Mouse (Mus musculus): ENCODE data around the gene Lipf.

Gene Lipf

GRCm38 (mm10) chr19:33960887-33961286, at the start of gene Lipf:
Lipf (plus strand) TSS chr19:33961187.
- no peak for DNase-seq (ENCODE audit: inconsistent ontology term)

- DNase-seq (ENCODE audit: inconsistent ontology term) = no peak
Observed at GRCm38 (mm10) chr19:33924099-33924498, 36.9 kb upstream of the Lipf start.

- DNase-seq (ENCODE audit: inconsistent ontology term) = peak; percentile 4
Observed at GRCm38 (mm10) chr19:33979007-33979406, 18.0 kb downstream of the Lipf start.

DNA sequence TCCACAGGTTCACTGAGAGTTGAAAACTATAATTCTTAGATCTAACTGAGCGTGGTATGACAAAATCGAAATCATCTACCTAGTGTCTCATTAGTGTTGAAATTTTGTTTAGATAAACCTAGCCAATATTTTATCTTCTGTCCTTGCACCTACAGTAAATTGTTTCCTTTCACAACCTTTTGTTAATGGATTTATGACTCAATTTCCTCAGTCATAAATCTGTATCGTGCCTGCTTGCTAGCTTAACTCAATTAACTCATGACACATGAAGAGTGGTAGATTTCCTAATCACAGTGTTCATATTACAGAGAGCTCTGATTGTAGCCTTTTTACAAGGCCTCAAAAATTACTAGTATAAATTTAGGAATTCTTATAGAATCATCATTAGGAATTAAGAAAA, 22.1 kb downstream of the Lipf start:
- DNase-seq (ENCODE audit: inconsistent ontology term) = no peak

DNA sequence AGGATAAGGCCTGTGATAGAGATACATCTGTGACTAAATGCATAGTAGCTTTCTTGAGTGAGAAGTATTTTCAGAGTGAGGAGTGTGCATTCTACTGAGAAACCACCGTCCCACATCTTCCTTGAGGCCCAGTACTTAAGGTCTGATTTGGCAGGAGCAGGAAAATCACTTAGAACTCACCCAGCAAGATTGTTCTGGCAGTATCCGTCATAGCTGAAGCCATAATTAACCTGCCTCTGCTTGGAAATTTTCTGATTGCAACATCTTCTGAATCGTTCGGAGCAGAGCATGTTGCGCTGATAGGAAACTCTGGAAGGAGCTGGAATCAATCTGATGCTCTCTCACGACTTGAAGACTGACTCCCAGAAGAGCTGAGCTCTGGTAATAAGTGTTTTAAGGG, 47.0 kb downstream of the Lipf start, which contains the start of gene Lipk:
Gene Lipk (plus strand): TSS at position 289 of the 400 bp plus-strand sequence.
- no peak for DNase-seq (ENCODE audit: inconsistent ontology term)

DNA sequence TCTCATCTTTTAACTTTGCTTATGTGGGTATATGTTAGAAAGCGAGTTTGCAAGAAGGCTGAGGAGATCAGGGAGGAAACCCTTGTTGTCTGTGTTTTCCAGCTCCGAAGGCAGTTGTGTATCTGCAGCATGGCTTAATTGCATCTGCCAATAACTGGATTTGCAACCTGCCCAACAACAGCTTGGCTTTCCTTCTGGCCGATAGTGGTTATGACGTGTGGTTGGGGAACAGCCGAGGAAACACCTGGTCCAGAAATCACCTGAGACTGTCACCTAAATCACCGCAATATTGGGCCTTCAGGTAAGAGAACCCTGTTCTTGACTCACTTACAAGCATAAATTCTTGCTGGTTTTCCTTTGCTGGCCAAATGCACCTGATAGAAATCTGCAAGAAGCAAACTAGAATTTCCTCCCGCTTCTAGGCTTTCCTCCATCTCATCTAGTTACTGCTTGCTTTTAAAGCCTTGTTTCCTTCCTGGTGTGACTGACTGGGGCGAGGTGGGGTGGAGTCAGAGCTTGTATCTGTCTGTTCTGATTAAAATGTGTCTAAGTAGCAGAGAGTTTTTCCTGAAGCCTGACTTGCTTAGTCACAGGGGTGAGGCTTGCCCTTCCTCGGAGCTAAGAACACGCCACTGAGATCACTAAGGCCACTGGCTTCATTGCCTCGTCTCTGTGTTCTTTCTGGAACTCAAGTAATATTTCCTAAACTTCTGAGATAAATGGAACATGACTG, 60.6 kb downstream of the Lipf start:
- DNase-seq (ENCODE audit: inconsistent ontology term) = no peak

GRCm38 (mm10) chr19:34022759-34023158, 61.8 kb downstream of the Lipf start:
- peak; percentile 10 for DNase-seq (ENCODE audit: inconsistent ontology term)
